Mouse (Mus musculus): ENCODE data around the gene Oxct1.

DNA sequence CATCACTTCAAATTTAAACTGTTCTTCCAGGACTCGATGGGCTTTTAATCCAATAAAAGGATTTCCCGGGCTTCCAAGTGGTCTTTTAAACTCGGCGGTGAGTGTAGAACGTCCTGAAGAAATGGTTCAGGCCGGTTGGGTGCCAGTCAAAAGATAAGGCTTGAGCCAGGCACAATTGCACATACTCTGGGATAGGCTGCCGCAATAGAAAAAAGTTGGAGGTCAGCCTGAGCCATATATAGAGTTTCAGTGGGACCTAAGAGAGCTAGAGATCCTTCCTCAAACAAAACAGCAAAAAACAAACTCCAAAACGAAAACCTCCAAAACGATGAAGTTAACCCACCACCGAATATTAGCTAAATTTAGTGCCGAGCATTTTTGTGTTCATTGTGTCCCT is 677 bp upstream of the Oxct1 start:
- TF ChIP-seq POLR2A (IDR thresholded peaks at IDR 0.05; ENCODE audit: insufficient read length, low read depth) (no peak), REST (IDR thresholded peaks at IDR 0.05; ENCODE audit: insufficient read depth, insufficient read length) (no peak), USF1 (IDR thresholded peaks at IDR 0.05; ENCODE audit: low read depth) (no peak), MAX (IDR thresholded peaks at IDR 0.05; ENCODE audit: low read depth) (no peak), MYOD1 (IDR thresholded peaks at IDR 0.05; ENCODE audit: control insufficient read depth in 1 of 3, insufficient read length in 2 of 3, low read depth in 2 of 3) (no peak), E2F4 (IDR thresholded peaks at IDR 0.05; ENCODE audit: insufficient read depth) (no peak), TCF12 (IDR thresholded peaks at IDR 0.05; ENCODE audit: insufficient read depth, poor library complexity, severe bottlenecking) (no peak), CEBPB (IDR thresholded peaks at IDR 0.05; ENCODE audit: insufficient read depth, poor library complexity, severe bottlenecking) (no peak)
